8 mouse cellular contexts compared by ENCODE assay signal in genomic region chr6:144902267-144902995, GRCm38 (mm10).
A peak's percentile ranks its signal among the peaks of the same experiment; 100 is the strongest.
DNase-seq lines count a peak whose midpoint lies in the region; ATAC-seq and TF ChIP-seq lines count a peak whose summit lies in the region.

No protein-coding gene starts in this region.

- H3K4me2 ChIP-seq in forebrain, embryonic 15.5 days (replicated peaks) = no peak overlapping the region
- H3K4me2 ChIP-seq in heart, embryonic 13.5 days = peak overlapping the region; percentile 38
- 0 out of 2 replicates have a peak overlapping the region, but pooled peaks have one; percentile 17 for H3K4me2 ChIP-seq in stomach, postnatal 0 days (replicated peaks; ENCODE audit: low read depth)

- peaks cover 9% of the 10 kb centered on the region; the same call in 1 of the 2 replicates for H3K27me3 ChIP-seq in forebrain, embryonic 10.5 days (ENCODE audit: poor library complexity, severe bottlenecking)
- no peaks in the 10 kb centered on the region for H3K27me3 ChIP-seq in forebrain, embryonic 15.5 days
- no peaks in the 10 kb centered on the region for H3K27me3 ChIP-seq in heart, embryonic 13.5 days (replicated peaks)
- no peaks in the 10 kb centered on the region for H3K27me3 ChIP-seq in stomach, postnatal 0 days (ENCODE audit: control insufficient read depth, insufficient read depth, low read length)
- no peaks in the 10 kb centered on the region for H3K27me3 ChIP-seq in kidney, adult 2 months (replicated peaks; ENCODE audit: control insufficient read depth, insufficient read depth, low read length)

- H3K4me3 ChIP-seq in forebrain, embryonic 10.5 days = no peak overlapping the region
- H3K4me3 ChIP-seq in forebrain, embryonic 15.5 days = no peak overlapping the region
- no peak overlapping the region for H3K4me3 ChIP-seq in heart, embryonic 13.5 days
- no peak overlapping the region for H3K4me3 ChIP-seq in stomach, postnatal 0 days (ENCODE audit: low read depth, low read length)
- H3K4me3 ChIP-seq in kidney, adult 2 months (ENCODE audit: insufficient read depth, low read depth, low read length) = no peak overlapping the region

- no peaks in the 10 kb centered on the region for H3K9me3 ChIP-seq in forebrain, embryonic 10.5 days
- H3K9me3 ChIP-seq in forebrain, embryonic 15.5 days = no peaks in the 10 kb centered on the region
- no peaks in the 10 kb centered on the region for H3K9me3 ChIP-seq in heart, embryonic 13.5 days
- no peaks in the 10 kb centered on the region for H3K9me3 ChIP-seq in stomach, postnatal 0 days (ENCODE audit: control insufficient read depth, low read length)

- no peak for ATAC-seq in forebrain, embryonic 15.5 days (replicated peaks)
- ATAC-seq in heart, embryonic 13.5 days (ENCODE audit: extremely low read depth, insufficient number of reproducible peaks, low FRiP score, low TSS enrichment) = peak; percentile 43
- peak; percentile 76 for ATAC-seq in stomach, postnatal 0 days (ENCODE audit: low FRiP score, low TSS enrichment)

- no peak overlapping the region for H3K9ac ChIP-seq in forebrain, embryonic 15.5 days (replicated peaks)
- no peak overlapping the region for H3K9ac ChIP-seq in heart, embryonic 13.5 days
- no peak overlapping the region for H3K9ac ChIP-seq in stomach, postnatal 0 days (ENCODE audit: low read length)

- no peaks in the 10 kb centered on the region for H3K36me3 ChIP-seq in forebrain, embryonic 10.5 days (replicated peaks)
- no peaks in the 10 kb centered on the region for H3K36me3 ChIP-seq in forebrain, embryonic 15.5 days
- no peaks in the 10 kb centered on the region for H3K36me3 ChIP-seq in heart, embryonic 13.5 days
- H3K36me3 ChIP-seq in stomach, postnatal 0 days (ENCODE audit: control insufficient read depth, insufficient read depth, low read length) = no peaks in the 10 kb centered on the region
- no peaks in the 10 kb centered on the region for H3K36me3 ChIP-seq in kidney, adult 2 months (ENCODE audit: control insufficient read depth, insufficient read depth, low read length)

- TF ChIP-seq CTCF in stomach, postnatal 0 days (IDR thresholded peaks at IDR 0.05; ENCODE audit: low read depth) = no peak
- TF ChIP-seq CTCF in kidney, adult 2 months (conservative IDR thresholded peaks at IDR 0.05; ENCODE audit: insufficient read depth, insufficient read length, low read depth, low read length) = no peak

- H3K4me1 ChIP-seq in forebrain, embryonic 10.5 days = peaks cover 18% of the 10 kb centered on the region
- peaks cover 5% of the 10 kb centered on the region; the same call in 1 of the 2 replicates for H3K4me1 ChIP-seq in forebrain, embryonic 15.5 days
- peaks cover 26% of the 10 kb centered on the region for H3K4me1 ChIP-seq in heart, embryonic 13.5 days
- H3K4me1 ChIP-seq in stomach, postnatal 0 days (replicated peaks; ENCODE audit: control insufficient read depth, insufficient read depth) = no peaks in the 10 kb centered on the region
- H3K4me1 ChIP-seq in kidney, adult 2 months (ENCODE audit: control insufficient read depth, insufficient read depth, low read length) = no peaks in the 10 kb centered on the region

- H3K27ac ChIP-seq in forebrain, embryonic 10.5 days = peak overlapping the region; percentile 48; the same call in 1 of the 2 replicates
- H3K27ac ChIP-seq in forebrain, embryonic 15.5 days (replicated peaks) = no peak overlapping the region
- no peak overlapping the region for H3K27ac ChIP-seq in heart, embryonic 13.5 days (replicated peaks)
- no peak overlapping the region for H3K27ac ChIP-seq in stomach, postnatal 0 days (replicated peaks)
- H3K27ac ChIP-seq in kidney, adult 2 months (ENCODE audit: insufficient read depth, low read depth, low read length) = no peak overlapping the region

- 79% methylated on average over 20 of the region's 20 CpGs for WGBS in forebrain, embryonic 10.5 days
- WGBS in forebrain, embryonic 15.5 days = 73% methylated on average over 20 of the region's 20 CpGs
- 64% methylated on average over 20 of the region's 20 CpGs for WGBS in heart, embryonic 13.5 days
- 55% methylated on average over 20 of the region's 20 CpGs for WGBS in stomach, postnatal 0 days
- WGBS in kidney, adult 2 months = 77% methylated on average over 20 of the region's 20 CpGs

- no peak for TF ChIP-seq EP300 in stomach, postnatal 0 days (optimal IDR thresholded peaks at IDR 0.05)

- DNase-seq in forebrain, embryonic 10.5 days (ENCODE audit: extremely low spot score, low spot score) = no peak
- DNase-seq in c-Kit-negative CD71-positive TER-119-positive erythroid progenitor cells, embryonic 14.5 days (ENCODE audit: low read depth, low spot score) = peak; percentile 55
- DNase-seq in lung, postnatal 14 days = peak; percentile 28
- DNase-seq in stomach, postnatal 0 days (ENCODE audit: low spot score) = peak; percentile 48
- DNase-seq in kidney, adult 2 months = no peak
- no peak for DNase-seq in cerebellum, postnatal 25 days

- TF ChIP-seq POLR2A in kidney, adult 2 months (IDR thresholded peaks at IDR 0.05; ENCODE audit: low read depth, low read length) = no peak

Comparison
In these comparisons a context has a peak if more than half of its experiments do, and no peak if none do; other contexts are left out.
1. DNase-seq: peak in c-Kit-negative CD71-positive TER-119-positive erythroid progenitor cells, embryonic 14.5 days (single experiment), lung, postnatal 14 days (single experiment) and stomach, postnatal 0 days (single experiment); none in forebrain, embryonic 10.5 days (single experiment), kidney, adult 2 months (single experiment) and cerebellum, postnatal 25 days (0 of 2).